Mouse (Mus musculus) hindbrain, embryonic 11.5 days (tissue): ENCODE results near the gene Gm20388. TPM values are rescaled to one million over a fixed set of nuclear protein-coding genes. Genes with fewer than 3 reads are reported as not detected.
A peak's percentile ranks its signal among the peaks of the same experiment; 100 is the strongest.

Source experiments
- ATAC-seq: fragments of 200-750 bp; cut with Nextera tagmentation; 2 replicates; pipeline ENCODE4 v1.8.0; 2017; ENCODE audit warnings: mild to moderate bottlenecking, moderate TSS enrichment, moderate library complexity; ENCODE audit not compliant: low FRiP score
- DNase-seq: peaks from one replicate; pipeline ENCODE4 v3.0.0-alpha.2; 2015; ENCODE audit warnings: low spot score
- H3K27ac ChIP-seq: fragments of 300-500 bp; sonication (generic); 2 replicates; pipeline ENCODE4 v1.5.1; 2014; ENCODE audit warnings: mild to moderate bottlenecking, low read depth, low read length
- H3K27me3 ChIP-seq: fragments of 300-500 bp; sonication (generic); 2 replicates; pipeline ENCODE4 v1.6.1; 2014; ENCODE audit warnings: mild to moderate bottlenecking, low read length, moderate library complexity, mixed read lengths; ENCODE audit not compliant: control insufficient read depth, insufficient read depth
- H3K36me3 ChIP-seq: fragments of 300-500 bp; sonication (generic); 2 replicates; pipeline ENCODE4 v1.6.1; 2014; ENCODE audit warnings: mild to moderate bottlenecking, low read length, moderate library complexity, mixed read lengths; ENCODE audit not compliant: control insufficient read depth, insufficient read depth
- H3K4me1 ChIP-seq: fragments of 300-500 bp; sonication (generic); replicated peaks from 2 replicates; pipeline ENCODE4 v1.6.1; 2014; ENCODE audit warnings: low read length, mixed read lengths; ENCODE audit not compliant: control insufficient read depth, insufficient read depth
- H3K4me2 ChIP-seq: fragments of 300-500 bp; sonication (generic); replicated peaks from 2 replicates; pipeline ENCODE4 v1.6.1; 2014; ENCODE audit warnings: mild to moderate bottlenecking, low read depth, low read length
- H3K4me3 ChIP-seq: fragments of 300-500 bp; sonication (generic); 2 replicates; pipeline ENCODE4 v1.5.1; 2014; ENCODE audit warnings: low read depth, low read length
- H3K9ac ChIP-seq: fragments of 300-500 bp; sonication (generic); 2 replicates; pipeline ENCODE4 v1.6.1; 2014; ENCODE audit warnings: low read depth, low read length
- H3K9me3 ChIP-seq: fragments of 300-500 bp; sonication (generic); 2 replicates; pipeline ENCODE4 v1.6.1; 2016; ENCODE audit warnings: low read length; ENCODE audit not compliant: control insufficient read depth
- WGBS: fragments of 180-500 bp; shearing (Covaris S2); extraction: QIAGEN DNeasy Blood & Tissue Kit; methylation state at CpG from one replicate; pipeline ENCODE4 v1.1.7; 2014; 5-methylcytosine and 5-hydroxymethylcytosine counted together
- polyA plus RNA-seq: library from polyadenylated mRNA; unstranded; fragments of >200 nt; fragmentation: Nextera tagmentation; extraction: Ambion mirVana; gene quantifications from 2 replicates; pipeline ENCODE4 v1.2.1, GENCODE M21; 2014

Gm20388 gene
- polyA plus RNA-seq, 1 experiment from 2014 or later, result 11.8 TPM

GRCm38 (mm10) chr8:121107668-121108656 is 1197.3 kb downstream of the Gm20388 start, which contains the start of gene Mthfsd:
Gene Mthfsd (minus strand): TSS chr8:121108392.
- Histone ChIP-seq H3K36me3 (0 out of 2 replicates have a peak, but pooled peaks cover 4% of the 10 kb centered on the region), H3K9me3 (no peaks in the 10 kb centered on the region), H3K9ac (peak within 1 kb of the TSS; percentile 67), H3K27ac (peak within 1 kb of the TSS; percentile 12; the same call in 1 of the 2 replicates), H3K4me2 (peak within 1 kb of the TSS; percentile 70), H3K4me3 (peak within 1 kb of the TSS; percentile 61), H3K4me1 (peaks cover 10% of the 10 kb centered on the region), H3K27me3 (peaks cover 9% of the 10 kb centered on the region; the same call in 1 of the 2 replicates)
- DNase-seq, result peak; percentile 99
- peak; percentile 93 for ATAC-seq
- 1% methylated on average over 75 of the region's 75 CpGs for WGBS

DNA sequence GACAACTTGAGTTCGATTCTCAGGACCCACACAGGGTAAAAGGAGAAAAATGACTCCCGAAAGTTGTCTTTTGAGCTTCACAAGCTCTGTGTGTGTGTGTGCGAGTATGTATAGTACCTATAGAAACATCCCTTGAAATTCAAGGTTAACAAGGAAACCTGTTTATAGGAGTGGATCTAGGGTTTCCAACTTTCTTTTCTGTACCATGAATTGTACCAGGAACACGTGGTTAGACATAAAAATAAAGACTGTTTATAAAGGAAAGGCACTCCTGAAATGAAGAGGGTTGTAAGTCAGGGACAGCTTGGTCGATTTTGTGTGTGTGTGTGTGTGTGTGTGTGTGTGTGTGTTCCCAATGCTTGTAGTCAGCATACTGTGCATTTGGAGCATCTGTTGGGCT is 1198.0 kb downstream of the Gm20388 start:
- WGBS, result 16% methylated on average over 5 of the region's 5 CpGs

DNA sequence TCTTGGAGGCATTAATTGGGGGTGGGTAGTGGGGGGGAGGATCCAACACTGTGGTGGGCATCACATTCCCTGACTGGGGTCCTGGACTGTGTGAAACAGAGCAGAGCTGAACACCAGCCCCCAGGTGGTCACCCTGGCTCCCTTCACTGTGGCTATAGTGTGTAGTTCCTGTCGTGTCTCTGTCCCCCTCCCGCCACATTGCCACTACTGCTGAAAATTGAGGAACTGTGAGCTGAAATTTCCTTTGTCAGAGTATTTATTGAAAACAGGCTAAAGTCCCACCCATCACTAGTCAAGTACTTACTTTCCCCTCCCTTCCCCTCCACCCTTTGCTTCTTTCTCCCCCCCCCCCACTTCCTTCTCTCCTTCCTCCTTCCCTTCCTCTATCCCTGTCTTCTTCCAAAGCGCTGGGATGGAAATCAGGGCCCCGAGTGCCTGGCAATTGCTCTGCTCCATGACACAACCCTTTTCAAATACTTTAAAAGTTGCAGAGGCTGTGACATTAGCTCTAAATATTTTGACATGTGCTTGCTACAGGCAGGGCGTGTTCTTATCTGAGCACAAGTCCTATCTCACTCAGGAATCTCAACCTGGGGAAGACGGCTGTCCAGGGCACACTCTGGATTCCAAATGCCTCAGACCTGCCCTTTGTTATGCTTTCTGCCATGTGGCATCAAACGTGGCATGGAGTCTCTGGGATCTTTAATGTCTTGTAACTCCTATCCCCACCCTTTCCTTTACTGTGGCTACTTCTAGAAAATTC is 1200.7 kb downstream of the Gm20388 start:
- 49% methylated on average over 7 of the region's 7 CpGs for WGBS
- Histone ChIP-seq H3K4me2 (no peak overlapping the region), H3K36me3 (no peaks in the 10 kb centered on the region), H3K27me3 (peaks cover 39% of the 10 kb centered on the region), H3K4me1 (peaks cover 12% of the 10 kb centered on the region), H3K27ac (no peak overlapping the region), H3K9me3 (no peaks in the 10 kb centered on the region), H3K9ac (no peak overlapping the region), H3K4me3 (no peak overlapping the region)
- DNase-seq (no peak), ATAC-seq (no peak)

More for the DNA sequence above, 1198.0 kb downstream of the Gm20388 start:
- H3K4me1 ChIP-seq, result peaks cover 10% of the 10 kb centered on the region
- no peaks in the 10 kb centered on the region for H3K9me3 ChIP-seq
- peaks cover 12% of the 10 kb centered on the region for H3K27me3 ChIP-seq
- DNase-seq (no peak), ATAC-seq (no peak)
- peak overlapping the region; percentile 67 for H3K9ac ChIP-seq
- H3K27ac ChIP-seq, result no peak overlapping the region
- peak overlapping the region; percentile 70 for H3K4me2 ChIP-seq
- H3K4me3 ChIP-seq, result peak overlapping the region; percentile 61
- H3K36me3 ChIP-seq, result 0 out of 2 replicates have a peak, but pooled peaks cover 3% of the 10 kb centered on the region

DNA sequence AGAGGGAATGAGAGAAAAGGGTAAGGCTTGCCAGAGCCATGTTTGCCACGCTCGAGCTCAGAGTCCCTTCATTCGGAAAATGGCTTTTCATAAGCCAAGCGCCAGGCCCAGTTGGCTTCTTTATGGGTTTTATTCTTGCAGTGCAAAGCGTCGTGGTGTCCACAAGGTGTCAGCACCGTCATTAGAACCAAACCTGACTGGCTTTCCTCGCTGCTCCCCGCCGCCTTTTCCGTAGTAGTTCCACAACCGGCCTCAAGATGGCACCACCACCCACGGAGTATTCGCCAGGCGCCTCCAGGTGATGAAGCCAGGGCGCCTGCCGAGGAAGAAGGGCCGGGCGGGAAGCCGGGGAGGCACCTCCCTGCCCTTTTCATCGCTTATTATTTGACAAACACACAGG is 1202.6 kb downstream of the Gm20388 start:
- Histone ChIP-seq H3K4me3 (no peak overlapping the region), H3K27ac (no peak overlapping the region), H3K9ac (no peak overlapping the region), H3K4me2 (no peak overlapping the region), H3K9me3 (no peaks in the 10 kb centered on the region), H3K36me3 (no peaks in the 10 kb centered on the region), H3K4me1 (peaks cover 8% of the 10 kb centered on the region; the same call in 1 of the 2 replicates), H3K27me3 (peaks cover 59% of the 10 kb centered on the region)
- peak; percentile 16; the same call in 1 of the 2 replicates for ATAC-seq
- WGBS, result 2% methylated on average over 21 of the region's 21 CpGs
- peak; percentile 98 for DNase-seq

- DNase-seq (peak; percentile 54), ATAC-seq (no peak)
- H3K27me3 ChIP-seq, result peaks cover 75% of the 10 kb centered on the region
- H3K4me1 ChIP-seq, result peaks cover 8% of the 10 kb centered on the region; the same call in 1 of the 2 replicates
- H3K27ac ChIP-seq, result no peak overlapping the region
- under 1% methylated on average over 25 of the region's 25 CpGs for WGBS
- no peaks in the 10 kb centered on the region for H3K9me3 ChIP-seq
- H3K9ac ChIP-seq, result no peak overlapping the region
- H3K36me3 ChIP-seq, result no peaks in the 10 kb centered on the region
- H3K4me3 ChIP-seq, result no peak overlapping the region
- no peak overlapping the region; the same call in 1 of the 2 replicates for H3K4me2 ChIP-seq
These were observed 1204.5 kb downstream of the Gm20388 start for GRCm38 (mm10) chr8:121115136-121115535.

DNA sequence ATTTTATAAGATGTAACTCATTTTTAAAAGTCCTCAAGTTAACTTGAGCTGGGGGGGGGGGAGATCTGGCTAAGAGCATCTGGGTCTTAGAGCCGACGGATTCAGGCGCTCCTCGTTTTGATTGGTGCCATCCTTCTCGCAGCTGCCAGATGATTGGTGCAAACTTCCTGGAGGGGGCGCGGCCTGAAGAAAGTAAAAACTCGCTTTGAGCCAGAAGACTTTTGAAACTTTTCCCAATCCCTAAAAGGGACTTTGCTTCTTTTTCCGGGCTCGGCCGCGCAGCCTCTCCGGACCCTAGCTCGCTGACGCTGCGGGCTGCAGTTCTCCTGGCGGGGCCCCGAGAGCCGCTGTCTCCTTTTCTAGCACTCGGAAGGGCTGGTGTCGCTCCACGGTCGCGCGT is 1205.3 kb downstream of the Gm20388 start, which contains the start of gene Foxc2:
Gene Foxc2 (plus strand): TSS at position 224 of the 400 bp plus-strand sequence.
- H3K9me3 ChIP-seq, result no peaks in the 10 kb centered on the region
- peaks cover 83% of the 10 kb centered on the region for H3K27me3 ChIP-seq
- peaks cover 8% of the 10 kb centered on the region; the same call in 1 of the 2 replicates for H3K4me1 ChIP-seq
- ATAC-seq, result no peak
- peak within 1 kb of the TSS; percentile 55 for H3K4me2 ChIP-seq
- H3K36me3 ChIP-seq, result no peaks in the 10 kb centered on the region
- peak within 1 kb of the TSS; percentile 37; the same call in 1 of the 2 replicates for H3K27ac ChIP-seq
- H3K9ac ChIP-seq, result peak within 1 kb of the TSS; percentile 24; the same call in 1 of the 2 replicates
- under 1% methylated on average over 25 of the region's 25 CpGs for WGBS
- peak; percentile 84 for DNase-seq
- H3K4me3 ChIP-seq, result peak within 1 kb of the TSS; percentile 37

DNA sequence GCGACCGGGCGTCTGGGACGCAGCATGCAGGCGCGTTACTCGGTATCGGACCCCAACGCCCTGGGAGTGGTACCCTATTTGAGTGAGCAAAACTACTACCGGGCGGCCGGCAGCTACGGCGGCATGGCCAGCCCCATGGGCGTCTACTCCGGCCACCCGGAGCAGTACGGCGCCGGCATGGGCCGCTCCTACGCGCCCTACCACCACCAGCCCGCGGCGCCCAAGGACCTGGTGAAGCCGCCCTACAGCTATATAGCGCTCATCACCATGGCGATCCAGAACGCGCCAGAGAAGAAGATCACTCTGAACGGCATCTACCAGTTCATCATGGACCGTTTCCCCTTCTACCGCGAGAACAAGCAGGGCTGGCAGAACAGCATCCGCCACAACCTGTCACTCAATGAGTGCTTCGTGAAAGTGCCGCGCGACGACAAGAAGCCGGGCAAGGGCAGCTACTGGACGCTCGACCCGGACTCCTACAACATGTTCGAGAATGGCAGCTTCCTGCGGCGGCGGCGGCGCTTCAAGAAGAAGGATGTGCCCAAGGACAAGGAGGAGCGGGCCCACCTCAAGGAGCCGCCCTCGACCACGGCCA is 1206.0 kb downstream of the Gm20388 start:
- Histone ChIP-seq H3K27me3 (peaks cover 89% of the 10 kb centered on the region), H3K9me3 (no peaks in the 10 kb centered on the region), H3K36me3 (no peaks in the 10 kb centered on the region), H3K4me3 (peak overlapping the region; percentile 37), H3K4me2 (peak overlapping the region; percentile 55), H3K27ac (peak overlapping the region; percentile 37; the same call in 1 of the 2 replicates), H3K9ac (peak overlapping the region; percentile 24; the same call in 1 of the 2 replicates), H3K4me1 (peaks cover 8% of the 10 kb centered on the region; the same call in 1 of the 2 replicates)
- under 1% methylated on average over 55 of the region's 55 CpGs for WGBS
- peak; percentile 69 for DNase-seq
- no peak for ATAC-seq
